Mouse (Mus musculus) cerebellum, postnatal 4 days (tissue): ENCODE data around the gene Gmip.

Source experiments
- DNase-seq, 2 experiments: peaks; one replicate each; pipeline ENCODE4 v3.0.0; 2022; ENCODE audit warnings: low spot score in 2 of 2, mixed read lengths in 1 of 2

The Gmip gene

GRCm38 (mm10) chr8:69803366-69803765, 5.1 kb upstream of the Gmip start:
- peak in 1 of 2 experiments; percentile 15 for DNase-seq

- peak in 1 of 2 experiments; percentile 2 for DNase-seq
Observed at GRCm38 (mm10) chr8:69804537-69804936, 3.9 kb upstream of the Gmip start.

DNA sequence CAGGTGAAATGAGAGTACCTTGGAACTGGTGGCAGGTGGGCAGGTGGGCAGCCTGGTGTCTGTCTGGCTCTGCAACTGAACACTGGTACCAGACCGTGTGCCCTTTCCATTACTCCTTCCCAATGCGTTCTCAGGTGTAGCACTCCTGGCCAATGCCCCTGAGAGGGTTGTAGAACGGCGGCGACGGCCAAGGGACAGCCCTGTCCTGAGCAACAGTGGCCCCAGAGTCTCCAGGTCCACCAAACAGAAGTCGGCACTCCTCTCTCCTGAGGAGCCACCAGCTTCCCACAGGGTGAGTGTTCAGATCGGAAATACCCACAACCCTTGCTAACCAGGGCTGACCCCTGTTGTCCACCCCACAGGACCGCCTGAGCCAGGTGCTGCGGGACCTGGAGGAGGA, 3.4 kb upstream of the Gmip start:
- peak in 1 of 2 experiments; percentile 16 for DNase-seq

GRCm38 (mm10) chr8:69805491-69805890, 3.0 kb upstream of the Gmip start:
- DNase-seq, result peak in 1 of 2 experiments; percentile 19

GRCm38 (mm10) chr8:69807236-69807635, 1.2 kb upstream of the Gmip start:
- DNase-seq, result peak in 1 of 2 experiments; percentile 17

- DNase-seq, result peak in 1 of 2 experiments; percentile 32
Observed at GRCm38 (mm10) chr8:69808864-69809403, 455 bp downstream of the Gmip start.

DNA sequence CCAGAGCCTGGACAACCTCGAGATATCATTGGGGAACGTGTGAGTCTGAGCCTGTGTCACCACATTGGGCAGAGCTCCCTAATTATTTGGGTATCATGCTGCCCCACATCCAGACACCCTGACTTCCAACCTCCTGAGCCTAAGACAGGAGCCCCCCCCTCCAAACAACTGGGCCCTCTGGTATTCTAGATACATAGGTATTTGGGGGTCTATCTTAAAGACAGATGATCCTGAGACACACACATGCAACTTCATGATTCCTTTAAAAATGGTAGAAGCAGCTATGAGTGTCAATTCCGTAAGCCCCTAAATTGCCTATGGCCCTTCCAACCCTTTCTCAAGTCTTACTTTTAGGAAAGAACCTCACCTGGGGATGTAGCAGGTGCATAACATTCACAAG, 1.3 kb downstream of the Gmip start:
- no peak for DNase-seq

DNA sequence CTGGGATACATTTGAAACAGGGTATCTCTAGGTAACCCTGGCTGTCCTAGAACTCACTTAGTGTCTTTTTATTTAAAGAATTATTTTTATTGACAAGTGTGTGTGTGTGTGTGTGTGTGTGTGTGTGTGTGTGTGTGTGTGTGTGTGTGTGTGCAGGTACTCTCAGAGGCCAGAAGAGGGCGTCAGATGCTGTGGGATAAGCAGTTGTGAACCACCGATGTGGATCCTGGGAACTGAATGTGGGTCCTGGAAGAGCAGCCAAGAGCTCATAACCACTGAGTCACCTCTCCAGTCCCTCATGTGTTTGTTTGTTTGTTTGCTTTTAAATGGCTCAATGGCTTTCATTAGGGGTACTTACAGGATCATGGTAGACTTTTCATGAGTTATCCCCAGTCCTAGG, 6.4 kb downstream of the Gmip start:
- DNase-seq, result no peak

DNA sequence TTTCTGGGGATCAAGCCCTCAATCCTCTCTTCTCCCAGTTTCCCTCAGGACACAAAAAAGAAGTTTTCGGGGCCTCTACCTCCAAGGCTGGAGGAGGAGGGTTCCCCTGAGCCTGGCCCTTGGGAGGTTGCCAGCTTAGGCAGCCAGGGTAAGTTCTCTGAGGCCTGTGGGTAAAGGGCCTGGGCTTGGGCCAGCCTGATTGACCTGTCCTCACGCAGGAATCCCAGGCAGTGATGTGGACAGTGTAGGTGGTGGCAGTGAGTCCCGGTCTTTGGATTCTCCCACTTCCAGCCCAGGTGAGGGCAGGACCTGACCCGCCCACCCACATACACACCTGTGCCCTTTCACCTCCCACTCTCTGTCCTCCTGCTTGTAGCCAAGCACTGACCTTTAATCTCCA, 6.9 kb downstream of the Gmip start:
- DNase-seq, result no peak

DNA sequence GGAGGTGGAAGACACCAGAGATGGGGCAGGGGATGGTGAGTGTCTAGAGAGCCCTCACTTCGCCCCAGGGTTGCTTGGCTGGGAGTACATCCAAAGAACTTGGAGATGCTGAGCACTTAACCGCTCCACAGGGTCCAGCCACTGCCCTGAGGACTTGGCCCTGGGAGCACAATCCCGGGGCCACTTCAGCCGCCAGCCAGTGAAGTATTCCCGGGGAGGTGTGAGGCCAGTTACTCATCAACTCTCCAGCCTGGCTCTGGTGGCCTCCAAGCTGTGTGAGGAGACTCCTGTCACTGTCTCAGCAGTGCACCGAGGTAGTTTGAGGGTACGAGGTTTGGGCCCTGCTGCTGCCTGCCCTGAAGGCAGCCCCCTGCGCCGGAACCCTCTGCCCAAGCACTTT, 12.0 kb downstream of the Gmip start:
- no peak for DNase-seq

DNA sequence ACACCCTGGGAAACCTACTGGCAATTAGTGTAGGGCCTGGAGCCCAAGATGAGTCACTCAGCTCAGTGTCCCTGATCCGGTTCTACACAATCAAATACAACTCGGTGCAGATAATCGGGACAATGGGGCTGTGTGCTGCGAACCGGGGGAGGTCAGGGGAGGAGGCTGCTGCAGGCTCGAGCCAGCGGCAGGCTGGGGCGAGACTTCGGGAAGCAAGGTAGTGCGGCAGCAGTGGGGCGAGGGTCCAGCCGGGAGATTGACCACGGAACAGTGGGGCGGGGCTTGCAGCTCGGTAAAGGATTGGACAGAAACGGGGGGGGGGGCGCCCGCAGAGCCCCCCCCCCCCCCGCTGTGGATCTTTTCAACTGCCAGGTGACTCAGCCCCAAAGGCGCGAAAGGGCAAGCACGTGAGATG, 13.5 kb downstream of the Gmip start:
- peak in 1 of 2 experiments; percentile 44 for DNase-seq

DNA sequence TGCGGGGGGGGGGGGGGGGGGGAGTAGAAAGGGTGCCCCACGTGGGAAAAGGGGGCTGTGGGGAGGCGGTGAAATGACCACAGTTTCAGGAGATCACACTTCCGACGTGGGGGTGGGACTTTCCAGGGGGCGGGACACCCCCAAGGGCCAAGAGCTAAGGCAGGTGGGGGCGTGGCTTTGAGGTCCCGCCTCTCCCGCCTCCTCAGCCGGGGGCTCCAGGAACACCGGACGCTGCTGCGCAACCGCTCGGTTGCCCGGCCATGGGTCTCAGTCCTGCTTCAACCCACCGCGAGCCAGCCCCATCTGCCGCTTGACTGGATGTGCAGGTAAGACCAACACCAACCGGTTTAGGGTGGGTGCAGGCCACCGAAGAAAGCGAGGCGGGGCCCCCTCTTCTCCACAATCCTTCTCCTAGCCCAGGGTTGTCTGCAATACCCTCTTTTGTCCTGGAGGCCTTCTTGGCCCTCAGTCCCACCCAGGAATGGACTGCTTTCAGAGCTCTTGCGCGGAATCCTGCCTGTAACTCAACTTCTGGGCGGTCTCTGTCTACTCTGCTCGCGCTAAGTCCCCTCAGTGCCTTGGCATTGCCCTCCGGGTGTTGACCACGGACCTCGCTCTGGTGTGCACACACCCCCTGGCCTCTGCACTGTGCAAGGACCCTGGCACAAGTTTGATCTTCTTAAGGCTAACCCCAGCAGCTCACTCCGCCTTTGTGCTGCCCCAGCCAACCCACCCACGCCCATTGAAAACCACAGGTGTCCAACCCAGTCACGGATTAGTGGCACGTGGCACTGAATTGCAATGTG, 14.1 kb downstream of the Gmip start, which contains the start of gene Lpar2:
Gene Lpar2, plus strand, starts transcription at position 44 of the 806 bp plus-strand sequence.
- DNase-seq, result peak in 1 of 2 experiments; percentile 50

GRCm38 (mm10) chr8:69826371-69826770, 17.9 kb downstream of the Gmip start:
- no peak for DNase-seq

DNA sequence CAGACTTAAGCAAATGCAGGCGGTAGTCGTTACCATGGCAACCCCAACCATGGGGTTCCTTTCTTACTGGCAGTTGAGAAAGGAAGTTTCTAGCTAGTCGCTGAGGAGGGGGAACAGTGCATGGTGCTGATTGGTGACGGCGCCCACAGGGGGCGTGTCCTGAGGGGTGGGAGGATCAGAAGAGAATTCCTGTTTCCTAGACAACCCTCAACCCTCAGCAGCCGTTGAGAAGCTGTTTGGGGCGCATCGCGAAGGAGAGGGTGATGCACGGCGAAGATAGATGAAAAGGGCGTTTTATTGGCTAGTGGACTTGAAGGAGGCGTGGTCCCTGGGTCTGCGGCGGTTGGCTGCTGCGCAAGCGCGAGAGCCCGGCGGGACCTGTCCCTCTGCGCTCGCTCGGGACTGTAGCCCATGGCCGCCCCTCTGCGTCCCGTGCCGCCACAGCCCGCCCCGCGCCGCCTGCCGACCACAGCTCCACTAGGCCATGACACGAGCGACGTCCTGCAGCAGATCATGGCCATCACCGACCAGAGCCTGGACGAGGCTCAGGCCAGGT, 23.9 kb downstream of the Gmip start, which contains the start of gene Pbx4:
Gene Pbx4, plus strand, starts transcription at position 194 of the 556 bp plus-strand sequence.
- DNase-seq, result peak; percentile 70 to 88

GRCm38 (mm10) chr8:69837057-69837682, 28.7 kb downstream of the Gmip start:
- DNase-seq, result no peak

GRCm38 (mm10) chr8:69847167-69848065, 38.9 kb downstream of the Gmip start:
- DNase-seq, result no peak

GRCm38 (mm10) chr8:69848951-69849350, 40.5 kb downstream of the Gmip start:
- no peak for DNase-seq

GRCm38 (mm10) chr8:69849899-69850298, 41.4 kb downstream of the Gmip start:
- no peak for DNase-seq

DNA sequence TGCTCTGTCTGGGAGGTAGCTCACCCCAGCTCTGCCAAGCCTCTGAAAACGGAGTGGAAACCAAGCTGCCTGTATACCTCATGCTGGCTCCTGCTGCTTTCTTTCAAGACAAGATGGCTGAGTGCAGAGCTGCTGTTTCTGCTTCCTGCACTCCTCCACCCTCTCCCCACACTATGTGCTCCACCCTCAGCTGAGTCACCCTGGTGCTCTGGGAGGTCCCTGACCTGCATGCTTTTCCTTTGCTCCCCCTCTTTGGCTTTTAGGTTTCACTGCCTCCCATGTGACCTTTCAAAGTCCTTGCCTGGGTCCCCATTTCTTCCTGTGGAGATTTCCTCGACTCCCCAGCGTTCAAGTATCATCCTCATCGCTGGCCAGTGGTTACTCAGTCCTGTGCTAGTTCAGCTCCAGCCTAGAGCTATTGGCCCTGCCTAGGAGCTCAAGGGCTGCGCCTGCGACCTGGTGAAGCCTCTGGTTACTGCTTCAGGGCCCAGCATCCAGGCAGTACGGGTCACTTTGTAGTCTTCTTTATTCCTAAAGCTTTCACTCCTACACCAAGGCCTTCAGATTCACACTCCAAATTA, 42.5 kb downstream of the Gmip start:
- DNase-seq, result no peak

DNA sequence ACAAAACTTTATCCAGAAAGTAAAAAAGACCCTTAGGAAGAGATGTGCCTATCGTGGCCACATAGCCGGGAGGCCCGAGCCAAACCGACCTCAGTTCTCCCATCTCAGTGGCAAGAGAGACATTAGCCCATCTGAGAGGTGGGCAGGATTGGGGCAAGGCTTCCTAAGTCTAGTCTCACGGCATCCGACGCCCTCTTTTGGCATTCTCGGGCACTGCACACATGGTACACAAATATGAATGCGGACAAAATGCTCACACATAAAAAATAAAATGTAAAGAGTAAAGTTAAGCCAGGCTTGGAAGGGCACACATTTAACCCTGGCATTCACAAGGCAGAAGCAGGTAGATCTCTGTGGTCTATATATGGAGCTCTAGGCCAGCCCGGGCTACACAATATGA, 45.4 kb downstream of the Gmip start:
- DNase-seq, result no peak

DNA sequence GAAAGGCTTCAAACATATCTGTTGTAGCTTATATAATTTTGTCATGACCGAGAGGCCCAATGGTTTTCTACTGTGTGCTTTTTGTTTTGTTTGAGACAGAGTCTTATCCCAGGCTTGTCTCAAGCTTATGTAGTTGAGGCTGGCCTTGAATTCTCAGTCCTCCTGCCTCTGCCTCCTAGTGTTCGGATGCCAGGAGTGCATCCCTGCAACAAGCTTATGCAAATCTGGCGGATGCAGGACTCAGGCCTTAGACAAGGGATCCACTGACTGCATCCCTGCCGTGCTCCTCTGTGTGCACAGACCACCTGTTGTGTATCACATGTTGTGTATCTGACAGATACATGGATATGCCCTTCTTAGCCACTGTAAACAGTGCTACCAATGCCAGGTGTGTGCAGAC, 52.3 kb downstream of the Gmip start:
- DNase-seq, result no peak
